Mouse (Mus musculus) layer of hippocampus, postnatal 10 days (tissue): ENCODE results near the gene Vmn1r25. TPM values are rescaled to one million over a fixed set of nuclear protein-coding genes. Genes with fewer than 3 reads are reported as not detected.
"Not testable (repeated sequence)": the region's sequence is repeated elsewhere in the genome, so short reads cannot be mapped to it uniquely, and the experiment has no call there.

Experiments used
- DNase-seq, 2 experiments: peaks; one replicate each; pipeline ENCODE4 v3.0.0; 2021; ENCODE audit warnings: low spot score in 2 of 2
- long read RNA-seq: library from polyadenylated mRNA; stranded (forward); transcript quantifications from one replicate; pipeline ENCODE4 v2.0.0, GENCODE M21; 2023
- total RNA-seq, 2 experiments: library from RNA; stranded (reverse); gene quantifications; 2 replicates each; pipeline ENCODE4 v1.2.3; 2021

Gene Vmn1r25
- total RNA-seq, result not detected
- long read RNA-seq, result 0 reads

GRCm38 (mm10) chr6:57980710-57981109, at the start of gene Vmn1r25:
Gene Vmn1r25 (minus strand): TSS chr6:57980810.
- DNase-seq, result no peak

GRCm38 (mm10) chr6:58017478-58017877, 36.9 kb upstream of the Vmn1r25 start:
- not testable (repeated sequence) for DNase-seq

GRCm38 (mm10) chr6:58015059-58015458, 34.4 kb upstream of the Vmn1r25 start, which contains the start of gene Vmn1r26:
Gene Vmn1r26 (minus strand): TSS chr6:58015159.
- DNase-seq, result no peak

- DNase-seq, result not testable (repeated sequence)
Measured at GRCm38 (mm10) chr6:57961403-57961802, 19.2 kb downstream of the Vmn1r25 start, which contains the start of gene Vmn1r24. Gene Vmn1r24 (minus strand): TSS chr6:57961503.

Other genes starting within 250 kb of the Vmn1r25 start
- 10 to 100 TPM; 71.8 to 79.0 TPM for gene Vopp1, start 155.7 kb downstream of the Vmn1r25 start, total RNA-seq
- not detected for gene Vmn1r21, start 130.5 kb downstream of the Vmn1r25 start, total RNA-seq
- gene Vmn1r22, start 72.8 kb downstream of the Vmn1r25 start, total RNA-seq, result not detected
- not detected for gene Vmn1r23, start 54.0 kb downstream of the Vmn1r25 start, total RNA-seq
- not detected for gene Vmn1r24, start 19.3 kb downstream of the Vmn1r25 start, total RNA-seq
- gene Vmn1r26, start 34.3 kb upstream of the Vmn1r25 start, total RNA-seq, result not detected
- not detected for gene Vmn1r27, start 238.0 kb upstream of the Vmn1r25 start, total RNA-seq